32 mouse cellular contexts compared by ENCODE assay signal in genomic region chr15:36852229-36852821, GRCm38 (mm10).
DNase-seq lines count a peak whose midpoint lies in the region; ATAC-seq and TF ChIP-seq lines count a peak whose summit lies in the region.
"Had no signal": no experiment of that assay in that cellular context is flagged by ENCODE, and none has a peak within 500 bp of the region (broad histone marks: within the 10 kb centered on the region; RNA-seq: fewer than 3 reads in every experiment).

No protein-coding gene starts in this region.

- H3K9ac ChIP-seq in intestine, postnatal 0 days (ENCODE audit: low read depth, low read length), result no peak overlapping the region
- H3K9ac ChIP-seq in stomach, postnatal 0 days (ENCODE audit: low read length), result no peak overlapping the region
- H3K9ac ChIP-seq in hindbrain, embryonic 11.5 days (ENCODE audit: low read depth, low read length), result no peak overlapping the region
- H3K9ac ChIP-seq: embryonic facial prominence, embryonic 15.5 days; forebrain, embryonic 12.5 days; forebrain, postnatal 0 days; heart, embryonic 12.5 days; hindbrain, embryonic 14.5 days; limb, embryonic 12.5 days; liver, embryonic 15.5 days; lung, embryonic 14.5 days had no signal

- no peaks in the 10 kb centered on the region for H3K27me3 ChIP-seq in intestine, postnatal 0 days (replicated peaks; ENCODE audit: control insufficient read depth, insufficient read depth, low read length)
- H3K27me3 ChIP-seq in stomach, postnatal 0 days (ENCODE audit: control insufficient read depth, insufficient read depth, low read length), result no peaks in the 10 kb centered on the region
- no peaks in the 10 kb centered on the region for H3K27me3 ChIP-seq in hindbrain, embryonic 11.5 days (ENCODE audit: control insufficient read depth, insufficient read depth, low read length)
- H3K27me3 ChIP-seq: embryonic facial prominence, embryonic 15.5 days; forebrain, embryonic 12.5 days; heart, embryonic 12.5 days; limb, embryonic 12.5 days; liver, embryonic 15.5 days had no signal

- DNase-seq in A20 (ENCODE audit: low read depth, low spot score), result peak; percentile 23
- peak; percentile 49 for DNase-seq in stomach, postnatal 0 days (ENCODE audit: low spot score)
- no peak for DNase-seq in Muller cell, postnatal 12 days (ENCODE audit: inconsistent ontology term)
- DNase-seq in cerebellum, adult 9-11 months, result no peak
- DNase-seq in hindbrain, embryonic 11.5 days (ENCODE audit: low spot score), result no peak
- DNase-seq: adrenal gland, adult 2 months; adrenal gland, postnatal 36 days; B cell, adult 2 months; cerebellum, adult 18-20 months; cerebellum, postnatal 14 days; forebrain, postnatal 0 days; gastrocnemius, postnatal 10 days; heart, postnatal 4 days; kidney, adult 8-10 months; lung, embryonic 14.5 days; lung, postnatal 14 days; spleen, adult 18-20 months; thymus, adult 2 months; thymus, postnatal 36 days had no signal

- H3K9me3 ChIP-seq in intestine, postnatal 0 days (ENCODE audit: control insufficient read depth), result no peaks in the 10 kb centered on the region
- H3K9me3 ChIP-seq in stomach, postnatal 0 days (ENCODE audit: control insufficient read depth, low read length), result no peaks in the 10 kb centered on the region
- H3K9me3 ChIP-seq in hindbrain, embryonic 11.5 days (ENCODE audit: control insufficient read depth, low read length), result no peaks in the 10 kb centered on the region
- H3K9me3 ChIP-seq: embryonic facial prominence, embryonic 10.5 days; embryonic facial prominence, embryonic 15.5 days; forebrain, embryonic 12.5 days; G1E; heart, embryonic 12.5 days; limb, embryonic 12.5 days; liver, embryonic 15.5 days had no signal

- 0 out of 2 replicates have a peak, but pooled peaks have one; percentile 18 for ATAC-seq in common myeloid progenitor, adult 5-6 weeks (replicated peaks; ENCODE audit: low read depth, poor library complexity, severe bottlenecking)
- peak; percentile 94 for ATAC-seq in intestine, postnatal 0 days
- peak; percentile 80 for ATAC-seq in stomach, postnatal 0 days (ENCODE audit: low FRiP score, low TSS enrichment)
- ATAC-seq in hindbrain, embryonic 11.5 days (ENCODE audit: low FRiP score), result no peak
- ATAC-seq: forebrain, postnatal 0 days had no signal

- no peaks in the 10 kb centered on the region for H3K4me1 ChIP-seq in intestine, postnatal 0 days (replicated peaks; ENCODE audit: control insufficient read depth, insufficient read depth, low read length)
- H3K4me1 ChIP-seq in stomach, postnatal 0 days (replicated peaks; ENCODE audit: control insufficient read depth, insufficient read depth), result peaks cover 5% of the 10 kb centered on the region
- no peaks in the 10 kb centered on the region for H3K4me1 ChIP-seq in hindbrain, embryonic 11.5 days (replicated peaks; ENCODE audit: control insufficient read depth, insufficient read depth, low read length)
- H3K4me1 ChIP-seq: forebrain, embryonic 12.5 days; limb, embryonic 12.5 days; liver, embryonic 15.5 days had no signal

- H3K4me2 ChIP-seq in intestine, postnatal 0 days (replicated peaks; ENCODE audit: low read depth), result no peak overlapping the region
- H3K4me2 ChIP-seq in stomach, postnatal 0 days (replicated peaks; ENCODE audit: low read depth), result no peak overlapping the region
- H3K4me2 ChIP-seq in hindbrain, embryonic 11.5 days (replicated peaks; ENCODE audit: low read depth, low read length), result no peak overlapping the region
- H3K4me2 ChIP-seq: embryonic facial prominence, embryonic 15.5 days; forebrain, embryonic 12.5 days; heart, embryonic 12.5 days; hindbrain, embryonic 14.5 days; limb, embryonic 12.5 days; liver, embryonic 15.5 days; lung, embryonic 14.5 days; midbrain, embryonic 11.5 days had no signal

- no peak for TF ChIP-seq EP300 in stomach, postnatal 0 days (optimal IDR thresholded peaks at IDR 0.05)

- H3K36me3 ChIP-seq in intestine, postnatal 0 days (ENCODE audit: control insufficient read depth, insufficient read depth), result no peaks in the 10 kb centered on the region
- no peaks in the 10 kb centered on the region for H3K36me3 ChIP-seq in stomach, postnatal 0 days (ENCODE audit: control insufficient read depth, insufficient read depth, low read length)
- no peaks in the 10 kb centered on the region for H3K36me3 ChIP-seq in hindbrain, embryonic 11.5 days (ENCODE audit: control insufficient read depth, insufficient read depth, low read length)
- H3K36me3 ChIP-seq: embryonic facial prominence, embryonic 10.5 days; embryonic facial prominence, embryonic 15.5 days; forebrain, embryonic 12.5 days; G1E; heart, embryonic 12.5 days; limb, embryonic 12.5 days; liver, embryonic 15.5 days had no signal

- WGBS in intestine, postnatal 0 days, result 39% methylated on average over 6 of the region's 6 CpGs
- 48% methylated on average over 6 of the region's 6 CpGs for WGBS in stomach, postnatal 0 days
- WGBS in hindbrain, embryonic 11.5 days, result 62% methylated on average over 6 of the region's 6 CpGs

- H3K4me3 ChIP-seq in intestine, postnatal 0 days (ENCODE audit: low read depth, low read length), result no peak overlapping the region
- H3K4me3 ChIP-seq in stomach, postnatal 0 days (ENCODE audit: low read depth, low read length), result no peak overlapping the region
- H3K4me3 ChIP-seq in hindbrain, embryonic 11.5 days (ENCODE audit: low read depth, low read length), result no peak overlapping the region
- H3K4me3 ChIP-seq: embryonic facial prominence, embryonic 10.5 days; embryonic facial prominence, embryonic 15.5 days; forebrain, embryonic 12.5 days; heart, embryonic 12.5 days; left cerebral cortex, adult 2 months; limb, embryonic 12.5 days; liver, embryonic 15.5 days had no signal

- TF ChIP-seq CTCF in intestine, postnatal 0 days (IDR thresholded peaks at IDR 0.05; ENCODE audit: low read depth), result no peak
- TF ChIP-seq CTCF in stomach, postnatal 0 days (IDR thresholded peaks at IDR 0.05; ENCODE audit: low read depth), result no peak

- no peak overlapping the region for H3K27ac ChIP-seq in intestine, postnatal 0 days (ENCODE audit: low read depth, low read length)
- no peak overlapping the region for H3K27ac ChIP-seq in stomach, postnatal 0 days (replicated peaks)
- H3K27ac ChIP-seq in hindbrain, embryonic 11.5 days (ENCODE audit: low read depth, low read length), result no peak overlapping the region
- H3K27ac ChIP-seq: embryonic facial prominence, embryonic 10.5 days; embryonic facial prominence, embryonic 15.5 days; forebrain, embryonic 12.5 days; hindbrain, embryonic 14.5 days; kidney, postnatal 0 days; left cerebral cortex, adult 2 months; limb, embryonic 12.5 days; liver, embryonic 15.5 days had no signal

Comparison
In these comparisons a context has a peak if more than half of its experiments do, and no peak if none do; other contexts are left out.
1. DNase-seq: peak in A20 (single experiment) and stomach, postnatal 0 days (single experiment); none in Muller cell, postnatal 12 days (single experiment), cerebellum, adult 9-11 months (single experiment) and hindbrain, embryonic 11.5 days (single experiment).